Comparison of ENCODE assay signal across 15 mouse cellular contexts in the genomic region with DNA sequence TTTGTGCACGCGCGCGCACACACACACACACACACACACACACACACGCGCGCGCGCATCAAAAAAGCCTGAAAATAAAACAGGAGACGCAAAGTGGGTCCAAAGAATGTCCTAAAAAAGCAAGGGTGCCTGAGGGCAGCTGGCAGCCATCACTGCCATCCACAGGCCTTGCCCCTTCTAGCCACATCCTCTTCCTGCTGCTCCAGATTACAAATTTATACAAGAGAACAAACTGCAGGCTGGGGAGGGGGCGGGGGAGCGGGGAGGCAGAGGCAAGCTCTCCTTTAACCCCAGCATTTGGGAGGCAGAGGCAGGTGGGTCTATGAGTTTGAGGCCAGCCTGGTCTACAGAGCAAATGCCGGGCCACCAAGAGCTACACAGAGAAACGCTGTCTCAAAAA. TPM values are rescaled to one million over a fixed set of nuclear protein-coding genes. Genes with fewer than 3 reads are reported as not detected.
DNase-seq lines count a peak whose midpoint lies in the region; ATAC-seq lines count a peak whose summit lies in the region.
"Had no signal": no experiment of that assay in that cellular context is flagged by ENCODE, and none has a peak within 500 bp of the region (broad histone marks: within the 10 kb centered on the region; RNA-seq: fewer than 3 reads in every experiment).

No protein-coding gene starts in this region.

- DNase-seq in heart, adult 11 months = no peak
- peak; percentile 81 for DNase-seq in thymus, postnatal 0 days (ENCODE audit: low spot score)
- DNase-seq in cerebellum, postnatal 36 days = no peak
- no peak for DNase-seq in gastrocnemius, postnatal 4 days (ENCODE audit: low spot score in 2 of 2)
- DNase-seq: adrenal gland, postnatal 14 days; cerebellum, adult 8-10 months; right cerebral cortex, postnatal 14 days had no signal

- H3K9ac ChIP-seq in heart, embryonic 11.5 days (ENCODE audit: low read depth, low read length) = no peak overlapping the region
- H3K9ac ChIP-seq in forebrain, embryonic 15.5 days (replicated peaks) = no peak overlapping the region
- no peak overlapping the region for H3K9ac ChIP-seq in intestine, embryonic 15.5 days
- H3K9ac ChIP-seq: heart, embryonic 13.5 days; kidney, embryonic 15.5 days had no signal

- H3K27ac ChIP-seq in heart, embryonic 11.5 days (ENCODE audit: low read depth, low read length) = 0 out of 2 replicates have a peak overlapping the region, but pooled peaks have one; percentile 16
- peak overlapping the region; percentile 29 for H3K27ac ChIP-seq in forebrain, embryonic 15.5 days (replicated peaks)
- H3K27ac ChIP-seq in intestine, embryonic 15.5 days = no peak overlapping the region
- H3K27ac ChIP-seq: heart, embryonic 13.5 days; kidney, embryonic 15.5 days; left cerebral cortex, adult 2 months had no signal

- H3K27me3 ChIP-seq in heart, embryonic 11.5 days (ENCODE audit: control insufficient read depth, insufficient read depth, low read length) = no peaks in the 10 kb centered on the region
- no peaks in the 10 kb centered on the region for H3K27me3 ChIP-seq in forebrain, embryonic 15.5 days
- no peaks in the 10 kb centered on the region for H3K27me3 ChIP-seq in intestine, embryonic 15.5 days (replicated peaks)
- H3K27me3 ChIP-seq: kidney, embryonic 15.5 days had no signal

- no peak for ATAC-seq in heart, embryonic 11.5 days (replicated peaks; ENCODE audit: insufficient number of reproducible peaks, low FRiP score, low TSS enrichment)
- ATAC-seq in forebrain, embryonic 15.5 days (replicated peaks) = no peak
- peak; percentile 56 for ATAC-seq in megakaryocyte, adult 5-6 weeks (ENCODE audit: poor library complexity, severe bottlenecking)
- ATAC-seq in intestine, embryonic 15.5 days = no peak

- H3K9me3 ChIP-seq in heart, embryonic 11.5 days (replicated peaks; ENCODE audit: control insufficient read depth, low read length) = no peaks in the 10 kb centered on the region
- H3K9me3 ChIP-seq in forebrain, embryonic 15.5 days = no peaks in the 10 kb centered on the region
- no peaks in the 10 kb centered on the region for H3K9me3 ChIP-seq in intestine, embryonic 15.5 days
- H3K9me3 ChIP-seq: heart, embryonic 13.5 days; kidney, embryonic 15.5 days had no signal

- 86% methylated on average over 14 of the region's 14 CpGs for WGBS in heart, embryonic 11.5 days (ENCODE audit: insufficient replicate concordance)
- 91% methylated on average over 14 of the region's 14 CpGs for WGBS in forebrain, embryonic 15.5 days
- 90% methylated on average over 14 of the region's 14 CpGs for whole genome bisulfite sequencing in intestine, embryonic 15.5 days

- peaks cover 37% of the 10 kb centered on the region for H3K4me1 ChIP-seq in heart, embryonic 11.5 days (ENCODE audit: control insufficient read depth, insufficient read depth, low read length)
- peaks cover 66% of the 10 kb centered on the region for H3K4me1 ChIP-seq in forebrain, embryonic 15.5 days
- H3K4me1 ChIP-seq in intestine, embryonic 15.5 days (replicated peaks) = peaks cover 20% of the 10 kb centered on the region

- H3K4me2 ChIP-seq in heart, embryonic 11.5 days = no peak overlapping the region
- H3K4me2 ChIP-seq in forebrain, embryonic 15.5 days (replicated peaks) = no peak overlapping the region
- no peak overlapping the region for H3K4me2 ChIP-seq in intestine, embryonic 15.5 days (replicated peaks)
- H3K4me2 ChIP-seq: heart, embryonic 13.5 days; kidney, embryonic 15.5 days had no signal

- no peak overlapping the region for H3K4me3 ChIP-seq in heart, embryonic 11.5 days (ENCODE audit: low read depth, low read length)
- H3K4me3 ChIP-seq in forebrain, embryonic 15.5 days = no peak overlapping the region
- H3K4me3 ChIP-seq in intestine, embryonic 15.5 days (replicated peaks) = no peak overlapping the region
- H3K4me3 ChIP-seq: heart, embryonic 13.5 days; kidney, embryonic 15.5 days; left cerebral cortex, adult 2 months; myocyte had no signal

- H3K36me3 ChIP-seq in heart, embryonic 11.5 days (ENCODE audit: control insufficient read depth, insufficient read depth, low read length) = no peaks in the 10 kb centered on the region
- H3K36me3 ChIP-seq in forebrain, embryonic 15.5 days = no peaks in the 10 kb centered on the region
- no peaks in the 10 kb centered on the region for H3K36me3 ChIP-seq in intestine, embryonic 15.5 days
- H3K36me3 ChIP-seq: heart, embryonic 13.5 days; kidney, embryonic 15.5 days had no signal

RNA-seq across cellular contexts. Expression of gene Prex1, which starts 42.0 kb away (rescaled TPM):
- polyA plus RNA-seq in heart, embryonic 11.5 days (2014; fragmentation: Nextera tagmentation; extraction: Ambion mirVana) = 7.0 and 10.1 TPM in 2 replicates
- 38.8 and 43.9 TPM in 2 replicates for polyA plus RNA-seq in forebrain, embryonic 15.5 days (2015; fragmentation: Nextera tagmentation; extraction: Ambion mirVana)
- total RNA-seq in megakaryocyte, adult 5-6 weeks (2015) = 75.3 and 85.4 TPM in 2 replicates
- 61.1 and 73.3 TPM in 2 replicates for total RNA-seq in megakaryocyte, adult 5-6 weeks (2017)
- 41.9 and 49.8 TPM in 2 replicates for polyA plus RNA-seq in thymus, postnatal 0 days (2015; fragmentation: Nextera tagmentation; extraction: Ambion mirVana)
- polyA plus RNA-seq in intestine, embryonic 15.5 days (2015; fragmentation: Nextera tagmentation; extraction: Ambion mirVana) = 9.6 and 10.6 TPM in 2 replicates
- 10 to 100 TPM; 18.2 to 19.4 TPM for total RNA-seq in gastrocnemius, postnatal 4 days (2021)
